Mouse (Mus musculus): ENCODE measurements around the gene Atxn7l2.
"Not testable (repeated sequence)": the region's sequence is repeated elsewhere in the genome, so short reads cannot be mapped to it uniquely, and the experiment has no call there.

Gene Atxn7l2

DNA sequence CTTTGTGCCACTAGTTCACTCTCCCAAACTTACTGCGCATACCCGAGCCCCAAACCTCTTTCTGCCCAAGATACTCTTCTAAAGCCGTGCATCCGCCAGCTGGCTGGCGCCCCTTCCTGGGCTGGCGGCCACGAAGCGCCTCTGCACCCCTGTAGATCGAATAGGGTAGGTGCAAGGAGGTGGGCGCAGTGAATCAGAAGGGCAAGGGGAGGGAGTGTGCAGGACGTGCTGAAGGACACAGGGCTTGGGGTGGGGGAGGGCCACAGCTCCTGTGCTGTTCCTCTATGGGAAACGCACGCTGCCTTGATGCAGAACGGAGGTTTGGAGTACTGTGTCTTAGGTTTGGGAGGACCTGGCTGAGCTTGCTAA lies at the start of gene Atxn7l2:
Gene Atxn7l2 (minus strand): TSS at position 164 of the 369 bp plus-strand sequence.
- DNase-seq (ENCODE audit: low read depth, low spot score): no peak

GRCm38 (mm10) chr3:108259319-108259718 lies 48.6 kb upstream of the Atxn7l2 start:
- DNase-seq (ENCODE audit: low read depth, low spot score): no peak

- DNase-seq (ENCODE audit: low read depth, low spot score): no peak
Observed at GRCm38 (mm10) chr3:108257831-108258500, 47.2 kb upstream of the Atxn7l2 start.

DNA sequence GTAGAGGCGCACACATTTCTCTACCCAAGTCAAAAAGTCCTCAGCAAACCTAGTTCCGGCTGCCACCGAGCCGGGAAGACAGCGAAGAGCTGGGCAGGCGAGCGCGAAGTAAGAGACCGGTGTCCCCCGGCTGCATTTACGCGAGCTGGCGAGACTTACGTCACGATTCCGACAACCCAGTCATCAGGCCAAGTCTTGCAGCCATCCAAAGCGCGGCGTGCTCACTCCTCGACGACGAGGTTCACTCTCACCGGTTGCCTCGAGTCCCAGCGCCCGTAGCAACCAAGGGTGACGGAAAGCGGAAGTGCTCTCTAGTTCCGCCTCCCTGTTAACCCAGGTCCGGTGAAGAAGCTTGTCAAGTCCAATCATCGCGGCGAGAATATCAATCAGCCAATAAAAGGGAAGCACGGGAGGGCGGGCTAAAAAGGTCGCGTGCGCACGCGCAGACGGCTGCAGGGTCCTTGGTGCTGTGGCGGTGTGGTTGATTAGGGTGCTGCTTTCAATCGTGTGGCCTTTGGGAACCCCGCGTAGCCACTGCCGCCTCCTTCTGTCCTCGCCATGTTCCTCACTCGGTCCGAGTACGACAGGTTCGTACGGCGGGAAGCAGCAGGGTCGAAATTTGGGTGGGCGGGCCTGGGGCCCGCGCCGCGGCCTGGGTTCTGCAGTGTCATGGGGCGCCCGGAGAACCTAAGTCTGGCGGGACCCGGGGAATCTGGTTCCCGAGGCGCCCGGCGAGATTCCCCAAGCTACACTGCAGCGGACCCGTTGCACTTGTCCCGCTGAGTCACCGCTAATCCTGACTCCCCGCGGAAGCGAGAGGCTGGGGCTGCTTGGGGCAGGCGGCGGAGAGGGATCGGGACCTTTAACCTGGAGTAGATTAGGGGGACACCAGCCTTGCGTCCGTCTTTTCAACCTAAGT lies 46.2 kb upstream of the Atxn7l2 start, which contains the start of gene Psma5:
Gene Psma5 (plus strand): TSS at position 208 of the 919 bp plus-strand sequence.
- peak; percentile 96 for DNase-seq (ENCODE audit: low read depth, low spot score)

DNA sequence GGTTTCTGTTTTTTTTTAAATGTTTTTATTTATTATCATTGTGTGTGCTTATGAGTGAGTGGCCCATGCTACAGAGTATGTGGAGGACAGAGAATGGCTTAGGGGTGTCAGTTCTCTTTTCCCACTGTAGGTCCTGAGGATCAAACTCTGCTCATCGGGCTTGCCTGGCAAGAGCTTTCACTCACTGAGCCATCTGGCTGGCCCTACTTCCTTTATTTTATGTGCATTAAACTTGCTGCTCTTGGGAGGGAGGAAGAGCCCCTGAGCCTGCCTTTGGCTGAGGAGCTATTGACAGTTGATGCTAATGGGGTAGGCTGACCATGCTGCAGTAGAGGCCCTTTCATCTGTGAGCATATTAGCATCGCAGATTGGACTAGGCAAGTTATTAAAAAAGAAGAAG lies 36.1 kb upstream of the Atxn7l2 start:
- DNase-seq (ENCODE audit: low read depth, low spot score): no peak

GRCm38 (mm10) chr3:108241243-108241839 lies 30.6 kb upstream of the Atxn7l2 start:
- DNase-seq (ENCODE audit: low read depth, low spot score): no peak

DNA sequence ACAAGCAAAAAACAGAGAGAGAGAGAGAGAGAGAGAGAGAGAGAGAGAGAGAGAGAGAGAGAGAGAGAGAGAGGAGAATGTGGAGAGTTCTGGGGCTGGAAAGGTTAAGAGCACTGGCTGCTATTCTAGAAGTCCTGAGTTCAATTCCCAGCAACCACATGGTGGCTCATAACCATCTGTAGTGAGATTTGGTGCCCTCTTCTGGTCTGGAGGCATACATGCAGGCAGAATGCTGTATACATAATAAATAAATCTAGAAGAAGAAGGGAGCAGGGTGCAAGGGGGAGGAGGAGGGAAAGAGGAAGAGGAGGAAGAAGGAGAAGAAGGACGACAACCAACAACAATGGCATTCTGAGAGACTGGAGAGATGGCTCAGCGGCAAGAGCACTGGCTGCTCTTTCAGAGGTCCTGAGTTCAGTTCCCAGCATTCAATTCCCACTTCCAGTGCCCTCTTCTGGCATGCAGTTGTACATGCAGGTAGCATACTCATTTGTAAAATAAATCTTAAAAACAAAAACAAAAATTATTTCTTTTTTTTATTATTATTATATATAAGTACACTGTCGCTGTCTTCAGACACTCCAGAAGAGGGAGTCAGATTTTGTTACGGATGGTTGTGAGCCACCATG lies 26.9 kb upstream of the Atxn7l2 start:
- DNase-seq (ENCODE audit: low read depth, low spot score): not testable (repeated sequence)

DNA sequence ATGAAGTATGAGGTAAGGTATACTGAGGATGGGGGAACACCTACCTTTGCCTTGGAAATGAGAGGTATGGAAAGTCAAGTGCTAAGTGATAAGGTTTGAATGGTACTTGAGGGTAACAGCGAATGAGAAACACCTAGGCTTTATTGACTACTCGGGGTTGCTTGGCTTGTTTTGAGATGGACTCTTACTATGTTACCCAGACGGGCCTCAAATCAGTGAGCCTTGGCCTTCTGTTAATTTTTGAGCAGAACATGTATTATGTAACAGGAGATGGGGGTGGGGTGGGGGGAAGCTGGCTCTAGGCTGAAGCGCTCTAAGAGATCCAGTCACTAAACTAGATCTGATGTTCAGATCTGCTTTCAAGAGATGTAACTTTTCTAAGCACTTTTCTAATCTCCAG lies 20.9 kb upstream of the Atxn7l2 start:
- DNase-seq (ENCODE audit: low read depth, low spot score): no peak

DNA sequence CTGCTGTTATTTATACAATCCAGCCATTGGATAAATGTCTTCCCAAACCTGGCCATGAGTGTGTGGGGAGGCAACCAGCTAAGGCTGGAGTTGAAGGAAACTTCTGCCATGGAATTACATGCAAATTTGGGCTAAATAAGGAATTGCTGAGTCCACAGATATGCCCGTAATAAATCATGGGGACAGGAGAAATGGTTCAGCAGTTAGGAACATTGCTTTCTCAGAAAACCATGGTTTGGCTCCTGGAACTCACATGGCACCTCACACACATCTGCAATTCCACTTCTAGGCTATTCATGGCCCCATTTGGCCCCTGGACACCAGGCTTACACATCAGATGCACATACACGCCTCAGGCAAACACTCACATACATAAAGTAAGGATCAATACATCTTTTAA lies 16.8 kb upstream of the Atxn7l2 start:
- DNase-seq (ENCODE audit: low read depth, low spot score): no peak

DNA sequence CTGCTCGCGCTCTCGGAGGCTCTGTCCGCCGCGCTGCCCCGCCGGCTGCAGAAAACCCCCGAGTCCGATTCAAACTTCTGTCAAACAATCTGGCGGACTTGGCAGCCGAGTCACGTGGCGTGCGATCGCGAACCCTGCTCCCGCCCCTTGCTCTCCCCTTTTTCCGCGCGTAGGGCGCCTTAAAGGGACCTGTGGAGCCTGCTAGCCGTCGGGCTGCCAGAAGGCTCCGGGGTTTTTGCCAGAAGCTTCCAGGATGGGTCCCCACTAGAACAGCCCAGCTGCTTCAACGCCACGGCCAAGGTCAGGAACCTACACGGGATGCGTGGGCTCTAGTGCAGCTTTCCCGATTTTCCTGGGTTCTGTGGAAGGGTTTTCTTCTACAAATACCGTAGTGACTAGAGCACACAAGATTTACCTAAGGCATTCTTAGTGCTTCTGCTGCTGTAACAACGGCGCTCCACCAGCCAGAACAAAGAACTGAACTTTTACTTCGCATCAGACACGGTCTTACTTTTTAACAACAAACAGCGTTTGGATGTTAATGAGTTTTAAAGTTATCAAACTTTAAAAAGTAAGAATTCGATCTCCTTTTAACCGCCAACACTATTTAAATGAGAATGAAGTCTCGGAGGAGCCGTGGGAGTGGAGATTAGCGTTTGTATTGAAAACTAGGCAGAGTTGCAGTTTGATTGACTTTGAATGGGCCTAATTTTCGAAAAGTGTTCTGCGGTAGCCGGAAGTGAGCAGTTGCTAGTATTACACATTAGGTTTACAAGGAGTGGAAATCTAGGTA lies 16.0 kb upstream of the Atxn7l2 start, which contains the start of gene Sypl2:
Gene Sypl2 (minus strand): TSS at position 91 of the 793 bp plus-strand sequence.
- no peak for DNase-seq (ENCODE audit: low read depth, low spot score)

GRCm38 (mm10) chr3:108225711-108226557 lies 15.2 kb upstream of the Atxn7l2 start:
- no peak for DNase-seq (ENCODE audit: low read depth, low spot score)

GRCm38 (mm10) chr3:108220661-108221060 lies 9.9 kb upstream of the Atxn7l2 start:
- no peak for DNase-seq (ENCODE audit: low read depth, low spot score)

GRCm38 (mm10) chr3:108214734-108215133 lies 4.0 kb upstream of the Atxn7l2 start:
- DNase-seq (ENCODE audit: low read depth, low spot score): no peak

DNA sequence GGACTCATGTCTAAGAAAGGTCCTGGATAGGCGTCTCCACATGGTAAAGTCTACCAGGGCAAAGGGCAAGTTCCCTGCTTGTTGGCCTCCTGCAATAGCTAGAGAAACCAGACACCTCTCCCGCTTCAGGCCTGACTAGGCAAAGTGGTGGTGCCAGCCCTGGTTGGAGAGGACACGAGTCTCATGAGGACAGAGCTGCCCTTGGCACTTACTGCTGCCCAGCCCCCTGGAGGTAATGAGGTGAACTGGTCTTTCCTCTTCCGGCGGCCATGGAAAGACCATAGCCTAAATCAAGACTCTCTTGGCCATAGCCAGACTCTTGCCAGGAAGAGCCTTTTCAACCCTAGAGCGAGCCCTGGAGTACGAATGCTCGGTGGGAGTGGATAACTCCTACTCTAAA lies 1.7 kb upstream of the Atxn7l2 start:
- no peak for DNase-seq (ENCODE audit: low read depth, low spot score)

DNA sequence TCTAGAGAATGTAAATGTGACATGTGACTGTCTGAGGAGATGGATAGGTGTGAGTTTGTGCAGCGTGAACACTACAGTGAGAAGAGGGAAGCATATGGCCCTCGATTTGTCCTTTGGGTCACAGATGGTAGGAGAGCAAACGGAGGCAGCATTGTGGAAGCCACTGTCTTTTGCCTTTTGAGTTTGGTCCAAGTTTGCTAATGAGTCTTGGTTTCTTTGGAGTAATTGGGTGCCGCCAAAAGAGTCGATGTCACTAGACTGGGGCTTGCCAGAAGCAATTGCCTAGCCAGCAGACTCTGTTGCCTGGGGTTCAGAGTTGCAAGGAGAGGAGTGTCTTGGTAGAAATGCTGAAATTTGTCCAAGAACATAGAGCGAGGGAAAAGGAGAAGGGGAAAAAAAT lies 1.1 kb upstream of the Atxn7l2 start:
- DNase-seq (ENCODE audit: low read depth, low spot score): no peak

GRCm38 (mm10) chr3:108209946-108210770 lies 576 bp downstream of the Atxn7l2 start:
- DNase-seq (ENCODE audit: low read depth, low spot score): peak; percentile 97

DNA sequence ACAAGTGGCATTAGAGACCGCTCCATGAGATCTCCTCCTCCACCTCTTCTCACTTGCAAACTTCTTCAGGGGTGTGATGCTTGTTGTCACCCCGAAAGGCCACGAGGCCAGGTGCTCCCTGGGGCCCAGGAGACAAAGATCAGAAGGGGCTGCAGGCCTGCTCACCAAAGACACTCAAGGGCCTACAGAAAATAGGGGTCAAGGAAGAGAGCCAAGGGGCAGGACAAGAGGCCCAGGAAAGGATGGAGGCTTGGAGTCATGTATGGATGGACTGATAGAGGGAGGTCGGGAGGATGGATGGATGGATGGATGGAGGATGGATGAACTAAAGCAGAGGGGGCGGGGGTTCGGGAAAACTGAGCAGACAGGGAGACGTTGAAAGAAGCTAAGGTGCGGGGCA lies 1.2 kb downstream of the Atxn7l2 start:
- DNase-seq (ENCODE audit: low read depth, low spot score): no peak

GRCm38 (mm10) chr3:108209001-108209400 lies 1.7 kb downstream of the Atxn7l2 start:
- no peak for DNase-seq (ENCODE audit: low read depth, low spot score)

DNA sequence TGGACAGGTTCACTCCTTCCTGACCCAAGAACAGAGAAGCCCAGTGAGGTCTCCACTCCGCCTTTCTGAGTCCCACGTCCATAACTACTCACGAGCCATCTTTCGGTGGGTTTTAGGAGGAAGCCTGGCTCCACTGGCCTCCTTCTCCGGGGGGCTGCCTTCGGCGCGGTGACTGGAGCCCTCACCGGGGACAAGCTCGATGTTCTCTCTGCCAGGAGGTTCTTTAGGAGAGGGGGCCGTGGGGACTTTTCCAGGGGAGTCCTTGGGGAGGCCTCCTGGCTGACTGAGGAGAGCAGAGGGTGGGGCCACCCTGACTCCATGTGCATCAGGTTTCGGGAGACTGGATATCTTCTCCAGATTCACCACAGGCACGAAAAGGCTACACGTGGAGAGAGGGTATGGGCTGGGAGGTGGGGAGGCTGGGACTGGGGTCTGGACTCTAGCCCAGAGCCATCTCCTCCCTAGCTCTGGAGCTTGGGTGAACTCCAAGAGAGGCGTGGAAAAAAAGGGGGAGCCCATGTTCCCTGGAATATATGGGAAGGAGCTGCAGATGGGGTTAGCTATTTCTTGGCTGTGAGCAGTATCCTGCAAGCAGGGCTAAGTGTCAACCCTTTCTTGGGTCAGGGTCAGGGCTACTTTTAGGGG lies 3.9 kb downstream of the Atxn7l2 start:
- DNase-seq (ENCODE audit: low read depth, low spot score): no peak
